Mouse (Mus musculus) liver, postnatal 0 days (tissue): ENCODE data around the gene Dffa. TPM values are rescaled to one million over a fixed set of nuclear protein-coding genes. Genes with fewer than 3 reads are reported as not detected.

Source experiments
- ATAC-seq: fragments of 200-750 bp; cut with Nextera tagmentation; 2 replicates; pipeline ENCODE4 v1.8.0; 2017; ENCODE audit warnings: mild to moderate bottlenecking, moderate library complexity
- DNase-seq: peaks from one replicate; pipeline ENCODE4 v3.0.0-alpha.2; 2016
- H3K27ac ChIP-seq: fragments of 300-500 bp; sonication (generic); 2 replicates; pipeline ENCODE4 v1.5.1; 2014; ENCODE audit warnings: antibody characterized with exemption, moderate library complexity, mild to moderate bottlenecking, low read depth
- H3K27me3 ChIP-seq: fragments of 300-500 bp; sonication (generic); 2 replicates; pipeline ENCODE4 v1.6.1; 2014; ENCODE audit warnings: low read length, control low read depth, mixed read lengths; ENCODE audit not compliant: insufficient read depth
- H3K36me3 ChIP-seq: fragments of 300-500 bp; sonication (generic); replicated peaks from 2 replicates; pipeline ENCODE4 v1.6.1; 2014; ENCODE audit warnings: mild to moderate bottlenecking, control low read depth, low read length, moderate library complexity, mixed read lengths; ENCODE audit not compliant: insufficient read depth
- H3K4me1 ChIP-seq: fragments of 300-500 bp; sonication (generic); 2 replicates; pipeline ENCODE4 v1.6.1; 2014; ENCODE audit warnings: antibody characterized with exemption, mild to moderate bottlenecking, control low read depth; ENCODE audit not compliant: insufficient read depth
- H3K4me2 ChIP-seq: fragments of 300-500 bp; sonication (generic); 2 replicates; pipeline ENCODE4 v1.6.1; 2014; ENCODE audit warnings: low read depth, mild to moderate bottlenecking, low read length, moderate library complexity, mixed read lengths
- H3K4me3 ChIP-seq: fragments of 300-500 bp; sonication (generic); 2 replicates; pipeline ENCODE4 v1.5.1; 2014; ENCODE audit warnings: low read depth, low read length
- H3K9ac ChIP-seq: fragments of 300-500 bp; sonication (generic); replicated peaks from 2 replicates; pipeline ENCODE4 v1.6.1; 2014; ENCODE audit warnings: mild to moderate bottlenecking, moderate library complexity
- H3K9me3 ChIP-seq: fragments of 300-500 bp; sonication (generic); 2 replicates; pipeline ENCODE4 v1.6.1; 2016; ENCODE audit warnings: mild to moderate bottlenecking, control low read depth, low read length, mixed read lengths
- CTCF ChIP-seq: sonication (generic); IDR thresholded peaks from 2 replicates; pipeline ENCODE4 v1.5.1; 2016; ENCODE audit warnings: antibody characterized with exemption, low read depth
- EP300 ChIP-seq: IDR thresholded peaks from 2 replicates; pipeline ENCODE4 v1.6.1; 2016; ENCODE audit warnings: antibody characterized with exemption, low read depth, mild to moderate bottlenecking
- WGBS: fragments of 180-500 bp; shearing (Covaris S2); extraction: QIAGEN DNeasy Blood & Tissue Kit; methylation state at CpG from one replicate; pipeline ENCODE4 v1.1.7; 2014; ENCODE audit not compliant: insufficient replicate concordance; 5-methylcytosine and 5-hydroxymethylcytosine counted together
- polyA plus RNA-seq: library from polyadenylated mRNA; unstranded; fragments of >200 nt; fragmentation: Nextera tagmentation; extraction: Ambion mirVana; gene quantifications from 2 replicates; pipeline ENCODE4 v1.2.1, GENCODE M21; 2015

Gene Dffa
- polyA plus RNA-seq, 1 experiment from 2014 or later: 13.4 TPM

- Histone ChIP-seq H3K4me1 (peaks cover 16% of the 10 kb centered on the region), H3K9ac (no peak overlapping the region), H3K27ac (no peak overlapping the region), H3K27me3 (no peaks in the 10 kb centered on the region), H3K9me3 (no peaks in the 10 kb centered on the region), H3K36me3 (peaks cover 23% of the 10 kb centered on the region), H3K4me2 (no peak overlapping the region), H3K4me3 (no peak overlapping the region)
- 90% methylated on average over 13 of the region's 13 CpGs for WGBS
- no peak for ATAC-seq
- TF ChIP-seq EP300: no peak
- TF ChIP-seq CTCF: no peak
- DNase-seq: no peak
These were observed 28.9 kb upstream of the Dffa start for GRCm38 (mm10) chr4:149075073-149075472.

DNA sequence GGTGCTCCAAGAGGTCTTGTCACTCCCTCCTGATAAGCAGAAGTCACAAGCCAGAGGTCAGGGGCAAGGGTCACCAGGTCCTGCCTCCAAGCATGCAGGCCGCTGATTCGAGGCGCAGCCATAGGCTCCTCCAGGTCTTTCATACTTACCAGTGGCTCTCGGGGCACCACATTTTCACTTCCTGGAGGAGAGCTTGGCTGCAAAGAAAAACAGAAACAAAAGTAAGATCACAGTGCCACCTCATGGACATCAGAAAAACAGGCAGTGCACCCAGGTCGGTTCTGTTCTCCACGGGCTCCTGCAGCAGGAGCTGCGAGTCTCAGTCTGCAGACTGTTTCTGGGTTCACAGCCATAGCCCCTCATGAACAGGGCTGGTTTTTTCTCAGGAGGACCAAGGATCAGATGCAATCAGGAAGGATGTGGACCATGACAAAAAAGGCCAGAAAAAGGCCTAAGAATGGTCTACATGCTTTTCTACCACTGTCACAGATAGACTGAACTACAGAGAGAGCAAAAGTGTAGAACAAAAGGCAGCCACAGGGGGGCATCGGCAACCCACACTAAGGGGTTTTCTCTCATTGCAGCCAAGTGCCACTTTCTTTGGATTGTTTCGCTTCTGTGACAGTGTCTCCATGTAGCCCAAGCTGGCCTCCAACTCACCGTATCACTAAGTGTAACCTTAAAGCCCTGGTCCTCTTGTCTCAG, 27.9 kb upstream of the Dffa start:
- peaks cover 16% of the 10 kb centered on the region for H3K4me1 ChIP-seq
- DNase-seq (peak; percentile 72), ATAC-seq (peak; percentile 70)
- no peak overlapping the region for H3K4me3 ChIP-seq
- H3K9me3 ChIP-seq: no peaks in the 10 kb centered on the region
- H3K27me3 ChIP-seq: no peaks in the 10 kb centered on the region
- no peak overlapping the region for H3K9ac ChIP-seq
- H3K27ac ChIP-seq: no peak overlapping the region
- 33% methylated on average over 10 of the region's 10 CpGs for whole genome bisulfite sequencing
- TF ChIP-seq EP300 (no peak), CTCF (peak; percentile 51)
- peaks cover 23% of the 10 kb centered on the region for H3K36me3 ChIP-seq
- peak overlapping the region; percentile 23; the same call in 1 of the 2 replicates for H3K4me2 ChIP-seq

DNA sequence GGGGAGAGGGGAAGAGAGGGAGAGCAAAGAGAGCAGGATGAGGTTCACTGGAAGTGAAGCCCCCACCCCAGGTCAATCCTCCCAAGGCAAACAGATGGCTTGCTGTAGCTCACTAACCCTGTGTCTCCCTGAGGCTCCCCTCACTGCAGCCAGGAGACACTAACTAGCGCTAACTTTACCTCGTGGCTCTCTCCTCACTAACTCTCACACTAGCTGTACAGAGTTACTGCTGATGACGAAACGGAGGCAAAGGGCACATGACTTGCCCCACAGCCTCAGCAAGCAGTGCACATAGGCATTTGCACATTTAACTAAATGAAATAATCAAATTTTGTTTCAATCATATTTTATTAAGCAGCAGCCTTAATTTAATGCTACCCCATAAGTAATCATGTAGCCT, 25.7 kb upstream of the Dffa start:
- DNase-seq: peak; percentile 41
- Histone ChIP-seq H3K27me3 (no peaks in the 10 kb centered on the region), H3K4me2 (no peak overlapping the region), H3K4me1 (peaks cover 24% of the 10 kb centered on the region), H3K36me3 (peaks cover 14% of the 10 kb centered on the region), H3K9ac (no peak overlapping the region), H3K4me3 (no peak overlapping the region), H3K27ac (peak overlapping the region; percentile 39; the same call in 1 of the 2 replicates), H3K9me3 (no peaks in the 10 kb centered on the region)
- TF ChIP-seq CTCF: no peak
- TF ChIP-seq EP300: no peak
- peak; percentile 62 for ATAC-seq
- 54% methylated on average over 4 of the region's 4 CpGs for WGBS

GRCm38 (mm10) chr4:149079629-149080028, 24.3 kb upstream of the Dffa start:
- Histone ChIP-seq H3K9me3 (no peaks in the 10 kb centered on the region), H3K4me2 (no peak overlapping the region), H3K27me3 (no peaks in the 10 kb centered on the region), H3K27ac (no peak overlapping the region; the same call in 1 of the 2 replicates), H3K36me3 (peaks cover 10% of the 10 kb centered on the region), H3K4me3 (no peak overlapping the region), H3K4me1 (peaks cover 24% of the 10 kb centered on the region), H3K9ac (no peak overlapping the region)
- ATAC-seq: no peak
- 79% methylated on average over 6 of the region's 6 CpGs for WGBS
- no peak for TF ChIP-seq CTCF
- no peak for TF ChIP-seq EP300
- no peak for DNase-seq

DNA sequence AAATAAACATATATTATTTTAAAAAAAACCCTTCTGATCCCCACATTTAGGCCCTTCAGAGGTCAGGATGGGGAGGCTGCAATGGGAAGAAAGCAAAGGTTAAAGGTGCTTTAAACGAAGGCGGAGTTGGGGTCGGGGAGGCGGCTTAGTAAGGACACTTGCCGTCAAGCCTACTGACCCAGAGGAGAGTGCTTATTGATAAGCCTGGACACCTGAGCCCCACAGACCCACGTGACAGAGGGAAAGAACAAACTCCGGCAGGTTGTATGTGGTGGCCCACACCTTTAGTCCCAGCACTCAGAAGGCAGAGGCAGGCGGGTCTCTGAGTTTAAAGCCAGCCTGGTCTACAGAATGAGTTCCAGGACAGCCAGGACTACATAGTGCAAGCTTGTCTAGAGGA, 23.8 kb upstream of the Dffa start:
- H3K9me3 ChIP-seq: no peaks in the 10 kb centered on the region
- no peaks in the 10 kb centered on the region for H3K27me3 ChIP-seq
- ATAC-seq (no peak), DNase-seq (no peak)
- no peak overlapping the region for H3K4me3 ChIP-seq
- H3K36me3 ChIP-seq: peaks cover 6% of the 10 kb centered on the region
- no peak overlapping the region for H3K9ac ChIP-seq
- no peak overlapping the region for H3K27ac ChIP-seq
- no peak for TF ChIP-seq EP300
- TF ChIP-seq CTCF: no peak
- WGBS: 82% methylated on average over 8 of the region's 8 CpGs
- H3K4me1 ChIP-seq: peaks cover 24% of the 10 kb centered on the region
- H3K4me2 ChIP-seq: no peak overlapping the region

- peak; percentile 85 for DNase-seq
- 0 out of 2 replicates have a peak overlapping the region, but pooled peaks have one; percentile 7 for H3K9ac ChIP-seq
- ATAC-seq: peak; percentile 92
- H3K4me3 ChIP-seq: no peak overlapping the region
- H3K36me3 ChIP-seq: no peaks in the 10 kb centered on the region
- peak overlapping the region; percentile 47 for H3K4me2 ChIP-seq
- WGBS: 61% methylated on average over 17 of the region's 17 CpGs
- H3K4me1 ChIP-seq: peaks cover 16% of the 10 kb centered on the region
- no peaks in the 10 kb centered on the region for H3K27me3 ChIP-seq
- H3K9me3 ChIP-seq: no peaks in the 10 kb centered on the region
- TF ChIP-seq EP300 (no peak), CTCF (no peak)
- H3K27ac ChIP-seq: peak overlapping the region; percentile 68
These were observed 22.4 kb upstream of the Dffa start for GRCm38 (mm10) chr4:149081528-149081927.
